Mouse (Mus musculus) liver, postnatal 0 days (tissue): ENCODE results near the gene Ptpn14.

Experiments
- CTCF ChIP-seq: sonication (generic); IDR thresholded peaks from 2 replicates; pipeline ENCODE4 v1.5.1; 2016; ENCODE audit warnings: antibody characterized with exemption, low read depth
- EP300 ChIP-seq: IDR thresholded peaks from 2 replicates; pipeline ENCODE4 v1.6.1; 2016; ENCODE audit warnings: antibody characterized with exemption, low read depth, mild to moderate bottlenecking

DNA sequence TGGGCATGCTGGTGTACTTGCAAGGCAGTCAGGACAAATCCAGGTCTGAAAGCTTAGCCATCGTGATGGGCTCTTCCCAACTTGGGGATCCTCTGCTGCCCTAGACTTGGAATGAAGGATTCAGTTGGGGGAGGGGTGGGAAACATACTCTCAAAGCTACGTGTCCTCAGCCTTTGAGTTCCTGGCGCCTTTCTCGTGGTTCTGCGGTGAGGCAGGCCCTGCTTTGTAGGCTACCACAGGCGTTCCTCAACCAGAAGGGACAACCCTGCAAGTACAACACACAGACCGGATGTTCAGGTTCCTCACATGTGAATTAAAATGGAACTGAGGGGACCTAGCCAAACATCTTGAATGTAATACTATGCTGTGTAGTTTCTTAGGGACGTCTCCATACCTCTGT is 89.0 kb downstream of the Ptpn14 start:
- no peak for TF ChIP-seq CTCF
- TF ChIP-seq EP300, result no peak
